Mouse (Mus musculus) layer of hippocampus, adult 11-12 months (tissue): ENCODE measurements around the gene Csmd2.
"Not testable (repeated sequence)": the region's sequence is repeated elsewhere in the genome, so short reads cannot be mapped to it uniquely, and the experiment has no call there.

ENCODE experiments used
- DNase-seq: peaks from one replicate; pipeline ENCODE4 v3.0.0; 2022; ENCODE audit warnings: low spot score

Gene Csmd2

DNA sequence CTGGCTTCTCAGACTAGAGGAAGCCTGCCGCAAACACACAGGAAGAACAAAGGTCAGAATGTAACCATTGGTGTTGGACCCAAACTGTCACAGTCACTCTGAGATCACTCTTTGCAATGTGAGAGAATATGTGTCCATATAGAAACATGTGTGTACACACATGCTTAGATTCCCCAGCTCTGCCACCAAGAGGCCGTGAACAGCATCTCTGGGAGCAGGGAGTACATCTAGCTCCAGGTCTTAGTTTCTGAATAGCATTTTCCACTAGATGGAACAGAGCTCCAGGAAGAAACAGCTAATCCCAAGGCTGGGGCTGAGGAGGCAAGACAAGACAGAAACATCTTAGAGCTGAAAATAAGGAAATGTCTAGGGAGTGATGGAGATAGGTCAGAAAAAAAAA is 512.3 kb downstream of the Csmd2 start:
- DNase-seq: no peak

GRCm38 (mm10) chr4:128506878-128507277 is 519.2 kb downstream of the Csmd2 start:
- no peak for DNase-seq

- peak; percentile 11 for DNase-seq
These were observed 522.2 kb downstream of the Csmd2 start for GRCm38 (mm10) chr4:128509885-128510284.

- no peak for DNase-seq
These were observed 526.8 kb downstream of the Csmd2 start for GRCm38 (mm10) chr4:128514496-128514895.

DNA sequence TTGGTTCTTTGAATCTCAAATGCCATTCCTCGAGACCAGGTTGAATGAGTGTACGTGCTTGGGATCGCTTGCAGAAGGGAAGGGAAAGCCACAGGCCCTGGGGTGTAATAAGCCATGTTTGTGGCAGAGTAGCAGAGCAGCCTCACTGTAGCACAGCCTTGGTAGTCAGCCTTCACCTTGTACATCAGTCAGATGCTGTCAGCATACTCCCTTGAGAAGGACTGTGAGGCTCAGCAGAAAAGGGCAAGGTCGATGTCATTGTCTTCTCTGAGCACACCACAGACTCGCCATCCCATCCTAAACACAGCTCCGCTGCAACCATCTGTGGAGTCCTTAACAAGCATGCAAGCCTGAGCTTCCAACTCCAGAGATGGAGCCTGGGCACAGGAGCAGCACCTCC is 533.6 kb downstream of the Csmd2 start:
- DNase-seq: no peak

DNA sequence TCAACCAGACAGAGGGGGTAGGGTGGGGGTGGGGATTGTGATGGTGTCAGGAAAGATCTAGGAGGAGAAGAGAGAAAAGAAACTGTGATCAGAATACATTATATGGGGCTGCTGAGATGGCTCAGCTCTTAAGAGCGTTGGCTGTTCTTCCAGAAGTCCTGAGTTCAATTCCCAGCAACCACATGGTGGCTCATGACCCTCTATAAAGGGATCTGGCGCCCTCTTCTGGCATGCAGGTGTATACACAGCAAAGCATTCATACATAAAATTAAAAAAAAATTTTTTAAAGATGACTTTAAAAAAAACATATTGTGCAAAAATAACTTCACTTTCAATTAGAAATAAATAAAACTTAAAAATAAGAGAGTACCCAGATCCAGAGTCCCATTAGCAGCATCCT is 555.7 kb downstream of the Csmd2 start:
- DNase-seq: no peak

DNA sequence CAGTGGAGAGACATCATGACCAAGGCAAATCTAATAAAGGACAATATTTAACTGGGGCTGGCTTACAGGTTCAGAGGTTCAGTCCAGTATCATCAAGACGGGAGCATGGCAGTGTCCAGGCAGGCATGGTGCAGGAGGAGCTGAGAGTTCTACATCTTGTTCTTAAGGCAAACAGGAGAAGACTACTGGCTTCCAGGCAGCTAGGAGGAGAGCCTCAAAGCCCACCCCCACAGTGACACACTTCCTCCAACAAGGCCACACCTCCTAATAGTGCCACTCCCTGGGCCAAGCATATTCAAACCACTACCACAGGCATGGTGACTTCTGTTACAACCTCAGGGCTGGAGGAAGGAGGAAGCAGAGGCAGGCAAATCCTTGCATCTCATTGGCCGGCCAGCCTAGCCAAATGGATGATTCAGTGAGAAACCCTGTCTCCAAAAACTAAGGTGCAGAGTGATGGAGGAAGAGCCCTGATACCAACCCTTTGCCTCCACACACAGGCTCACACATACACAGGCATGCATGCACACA is 556.4 kb downstream of the Csmd2 start:
- not testable (repeated sequence) for DNase-seq

DNA sequence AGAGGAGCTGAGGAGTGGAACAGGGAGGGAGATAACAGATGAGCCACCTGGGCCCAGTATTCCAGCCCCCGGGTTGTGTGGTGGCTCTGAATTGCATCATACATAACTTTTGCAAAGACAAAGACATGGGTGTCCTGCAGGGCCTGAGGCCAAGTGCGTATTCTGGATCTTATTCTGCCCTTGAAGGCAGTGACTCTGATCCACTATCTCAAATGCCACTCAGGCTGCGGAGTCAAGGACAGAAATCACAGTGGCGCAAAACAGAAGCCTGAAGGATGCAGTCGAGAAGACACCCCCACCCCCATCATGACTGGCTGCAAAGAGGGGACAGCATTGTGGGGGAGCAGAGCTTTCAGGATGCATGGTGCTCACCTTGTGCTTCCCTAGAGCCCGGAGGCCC is 563.1 kb downstream of the Csmd2 start:
- no peak for DNase-seq

- DNase-seq: no peak
These were observed 566.5 kb downstream of the Csmd2 start for GRCm38 (mm10) chr4:128554198-128554597.

- no peak for DNase-seq
These were observed 572.7 kb downstream of the Csmd2 start for GRCm38 (mm10) chr4:128560327-128560726.

- DNase-seq: no peak
These were observed 588.2 kb downstream of the Csmd2 start for GRCm38 (mm10) chr4:128575811-128576210.

- DNase-seq: no peak
These were observed 591.5 kb downstream of the Csmd2 start for GRCm38 (mm10) chr4:128579182-128579581.

GRCm38 (mm10) chr4:128593286-128593685 is 605.6 kb downstream of the Csmd2 start:
- DNase-seq: no peak

DNA sequence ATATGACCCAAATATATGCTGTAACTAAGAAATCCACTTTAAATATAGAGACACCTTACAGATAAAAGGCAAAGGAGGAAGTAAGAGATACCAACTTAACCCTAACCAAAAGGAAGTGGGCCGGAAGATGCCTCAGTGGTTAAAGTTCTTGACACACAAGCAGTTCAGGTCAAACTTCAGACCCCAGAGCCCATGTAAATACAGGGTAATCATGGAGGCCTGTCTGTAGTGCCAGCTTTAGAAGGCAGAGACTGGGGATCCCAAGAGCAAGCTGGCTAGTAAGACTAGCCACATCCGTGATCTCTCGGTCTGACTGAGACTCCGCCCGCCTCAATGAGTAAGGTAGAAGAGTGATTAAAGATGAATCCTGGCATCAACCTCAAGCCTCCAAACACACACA is 606.4 kb downstream of the Csmd2 start:
- DNase-seq: no peak

DNA sequence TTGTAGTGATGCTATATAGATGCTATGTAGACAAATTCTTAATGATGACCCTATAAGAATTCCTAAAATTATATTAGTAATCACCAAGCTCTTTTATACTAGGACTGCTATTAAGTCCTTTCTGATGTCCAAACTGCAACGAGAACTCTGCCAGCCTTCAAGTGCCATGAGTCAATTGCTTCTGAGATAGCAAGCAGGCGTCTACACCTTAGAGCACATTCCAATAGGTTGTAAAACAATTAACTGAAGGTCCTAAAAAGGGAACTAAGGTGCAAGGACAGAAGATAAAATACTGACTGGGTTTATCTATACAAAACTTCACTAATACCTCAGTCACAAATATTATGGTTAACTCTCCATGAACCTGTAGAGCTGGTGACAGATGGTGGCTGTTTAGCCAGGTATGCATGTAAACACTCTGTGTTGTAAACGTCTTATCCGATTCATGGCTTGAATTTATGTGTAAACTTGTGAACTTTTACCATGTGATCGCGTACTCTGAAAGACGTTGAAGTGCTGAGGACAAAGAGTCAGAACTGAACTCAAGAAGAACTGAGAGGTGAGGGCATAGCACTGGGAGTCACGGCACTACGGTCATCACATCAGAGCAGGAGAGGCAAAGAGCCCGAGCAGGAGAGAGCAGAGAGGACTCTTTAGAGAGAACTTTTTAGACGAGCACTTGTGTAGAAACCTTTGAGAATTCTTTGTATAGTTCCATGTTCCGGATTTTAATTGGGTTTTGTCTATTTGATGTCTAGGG is 610.3 kb downstream of the Csmd2 start:
- DNase-seq: no peak

- no peak for DNase-seq
These were observed 618.9 kb downstream of the Csmd2 start for GRCm38 (mm10) chr4:128606586-128606985.

GRCm38 (mm10) chr4:128607661-128608060 is 620.0 kb downstream of the Csmd2 start:
- DNase-seq: no peak

DNA sequence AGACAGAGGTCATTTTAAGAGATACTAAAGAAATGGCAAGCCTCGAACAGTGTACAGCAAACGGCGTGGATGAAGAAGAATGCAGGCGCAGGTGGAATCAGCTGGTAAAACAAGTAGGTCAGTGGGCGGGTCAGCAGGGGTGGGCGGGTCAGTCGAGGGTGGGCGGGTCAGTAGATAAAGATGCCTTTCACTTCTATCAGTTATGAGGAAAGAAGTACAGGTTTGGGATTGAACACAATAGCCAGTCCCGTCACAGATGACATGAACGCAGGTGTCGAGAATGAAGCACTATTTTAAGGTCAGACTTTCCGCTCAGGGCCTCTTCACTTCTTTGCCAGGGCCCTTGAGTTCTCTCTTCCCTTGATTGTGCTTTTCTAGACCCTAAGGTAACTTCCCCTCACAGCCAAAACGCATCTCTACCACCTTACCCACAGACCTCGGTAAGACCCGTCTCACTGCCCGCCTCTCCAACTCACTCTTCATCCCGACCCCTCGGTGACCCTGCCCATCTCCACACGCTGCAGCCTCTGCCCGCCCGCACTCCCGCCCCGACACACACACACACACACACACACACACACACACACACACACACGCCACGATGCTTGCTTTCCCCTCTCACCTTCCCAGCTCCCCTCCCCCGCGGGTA is 621.7 kb downstream of the Csmd2 start:
- DNase-seq: no peak

GRCm38 (mm10) chr4:128609925-128610402 is 622.3 kb downstream of the Csmd2 start, which contains the start of gene Zscan20:
Gene Zscan20, minus strand, starts transcription at chr4:128610098.
- peak; percentile 99 for DNase-seq

DNA sequence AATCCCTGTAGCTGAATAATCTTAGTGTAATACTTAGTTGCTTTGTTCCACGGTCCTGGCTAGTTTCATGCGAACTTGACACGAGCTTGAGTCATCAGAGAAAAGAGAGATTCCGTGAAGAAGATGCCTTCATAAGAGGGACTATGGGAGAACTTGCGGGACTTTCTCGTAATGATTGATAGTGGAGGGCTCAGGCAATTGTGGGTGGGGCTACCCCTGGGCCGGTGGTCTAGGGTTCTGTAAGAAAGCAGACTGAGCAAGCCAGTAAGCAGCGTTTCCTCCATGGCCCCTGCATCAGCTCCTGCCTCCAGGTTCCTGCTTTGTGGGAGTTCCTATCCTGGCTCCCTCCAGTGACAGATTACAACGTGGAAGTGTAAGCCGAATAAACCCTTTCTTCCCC is 623.0 kb downstream of the Csmd2 start:
- no peak for DNase-seq

DNA sequence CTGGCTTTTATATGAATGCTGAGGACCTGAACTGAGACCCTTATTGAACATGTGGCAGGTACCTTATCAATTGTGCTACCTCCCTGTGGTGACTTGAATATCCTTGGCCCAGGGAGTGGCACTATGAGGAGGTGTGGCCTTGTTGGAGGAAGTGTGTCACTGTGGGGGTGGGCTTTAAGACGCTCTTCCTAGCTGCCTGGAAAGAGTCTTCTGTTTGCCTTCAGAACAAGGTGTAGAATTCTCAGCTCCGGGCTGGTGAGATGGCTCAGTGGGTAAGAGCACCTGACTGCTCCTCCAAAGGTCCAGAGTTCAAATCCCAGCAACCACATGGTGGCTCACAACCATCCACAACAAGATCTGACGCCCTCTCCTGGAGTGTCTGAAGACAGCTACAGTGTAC is 624.1 kb downstream of the Csmd2 start:
- DNase-seq: not testable (repeated sequence)

- DNase-seq: peak; percentile 68
These were observed 625.7 kb downstream of the Csmd2 start for GRCm38 (mm10) chr4:128613326-128613725.

- DNase-seq: no peak
These were observed 628.1 kb downstream of the Csmd2 start for GRCm38 (mm10) chr4:128615761-128616160.
